Mouse (Mus musculus): ENCODE data around the gene Fcgr1.
"Not testable (repeated sequence)": the region's sequence is repeated elsewhere in the genome, so short reads cannot be mapped to it uniquely, and the experiment has no call there.

DNA sequence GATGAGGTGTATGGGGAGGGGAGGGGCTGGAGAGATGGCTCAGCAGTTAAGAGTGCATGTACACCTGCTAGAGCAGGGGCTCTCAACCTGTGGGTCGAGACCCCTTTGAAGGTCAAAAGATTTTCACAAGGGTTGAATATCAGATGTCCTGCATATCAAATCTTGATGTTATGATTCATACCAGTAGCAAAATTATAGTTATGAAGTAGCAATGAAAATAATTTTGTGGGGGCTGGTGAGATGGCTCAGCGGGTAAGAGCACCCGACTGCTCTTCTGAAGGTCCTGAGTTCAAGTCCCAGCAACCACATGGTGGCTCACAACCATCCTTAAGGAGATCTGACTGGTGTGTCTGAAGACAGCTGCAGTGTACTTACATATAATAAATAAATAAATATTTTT is 3.0 kb downstream of the Fcgr1 start:
- TF ChIP-seq EP300 (IDR thresholded peaks at IDR 0.05; ENCODE audit: insufficient read depth, low read depth, low read length); CTCF (IDR thresholded peaks at IDR 0.05): not testable (repeated sequence)

Measured in heart, adult 2 months (tissue).